Mouse (Mus musculus) spleen, adult 2 months (tissue): ENCODE measurements at regions not wholly inside any gene's neighbourhood (a gene's known extent, or its start where the extent isn't known, plus 50 kb on each side); places are given as distances from the start of the nearest gene placed in this dataset.

Experiments
- DNase-seq, 2 experiments: peaks; one replicate each; pipeline versions ENCODE4 v3.0.0 to v3.0.0-alpha.2; 2012 to 2021; ENCODE audit warnings: low spot score in 2 of 2, low read depth in 1 of 2
- H3K27ac ChIP-seq: fragments of 200-500 bp; 2 replicates; pipeline ENCODE4 v1.5.1; 2012; ENCODE audit warnings: low read length, inconsistent platforms; ENCODE audit not compliant: insufficient read depth
- H3K27me3 ChIP-seq: fragments of 200-500 bp; 2 replicates; pipeline ENCODE4 v1.6.1; 2012; ENCODE audit warnings: mild to moderate bottlenecking, moderate library complexity, low read length, inconsistent platforms; ENCODE audit not compliant: control insufficient read depth, insufficient read depth
- H3K36me3 ChIP-seq: fragments of 200-500 bp; 2 replicates; pipeline ENCODE4 v1.6.1; 2012; ENCODE audit warnings: mild to moderate bottlenecking, low read length, inconsistent platforms; ENCODE audit not compliant: control insufficient read depth, insufficient read depth
- H3K4me1 ChIP-seq: fragments of 200-500 bp; 2 replicates; pipeline ENCODE4 v1.6.1; 2011; ENCODE audit warnings: inconsistent platforms; ENCODE audit not compliant: control insufficient read depth, insufficient read depth, insufficient read length
- H3K4me3 ChIP-seq: fragments of 200-500 bp; 2 replicates; pipeline ENCODE4 v1.5.1; 2011; ENCODE audit warnings: mild to moderate bottlenecking, inconsistent platforms; ENCODE audit not compliant: insufficient read depth, insufficient read length; ENCODE audit errors: extremely low read depth
- CTCF ChIP-seq: fragments of 200-500 bp; IDR thresholded peaks from 2 replicates; pipeline ENCODE4 v1.5.1; 2011; ENCODE audit warnings: mild to moderate bottlenecking, inconsistent platforms; ENCODE audit not compliant: insufficient read depth, insufficient read length, insufficient replicate concordance; ENCODE audit errors: extremely low read depth
- POLR2A ChIP-seq: fragments of 200-500 bp; IDR thresholded peaks from 2 replicates; pipeline ENCODE4 v1.6.1; 2011; ENCODE audit warnings: low read depth, low read length, inconsistent platforms
- WGBS: fragments of 180-500 bp; shearing (Covaris S2); methylation state at CpG from one replicate; pipeline ENCODE4 v1.1.7; 2018; 5-methylcytosine and 5-hydroxymethylcytosine counted together

- TF ChIP-seq CTCF (no peak), POLR2A (no peak)
- Histone ChIP-seq H3K4me1 (no peaks in the 10 kb centered on the region), H3K27me3 (no peaks in the 10 kb centered on the region), H3K36me3 (no peaks in the 10 kb centered on the region), H3K27ac (no peak overlapping the region), H3K4me3 (no peak overlapping the region)
- DNase-seq, result no peak
- WGBS, result 89% methylated on average over 3 of the region's 3 CpGs
Observed at GRCm38 (mm10) chr8:116045526-116045925, 337.9 kb upstream of the Maf start.

- no peak for DNase-seq
- no peak overlapping the region for H3K27ac ChIP-seq
- H3K36me3 ChIP-seq, result no peaks in the 10 kb centered on the region
- no peak overlapping the region for H3K4me3 ChIP-seq
- H3K27me3 ChIP-seq, result no peaks in the 10 kb centered on the region
- TF ChIP-seq POLR2A, result no peak
- TF ChIP-seq CTCF, result no peak
- 91% methylated on average over 4 of the region's 4 CpGs for WGBS
- H3K4me1 ChIP-seq, result no peaks in the 10 kb centered on the region
Observed at GRCm38 (mm10) chr8:116043381-116043780, 335.8 kb upstream of the Maf start.

GRCm38 (mm10) chr8:116030966-116031365 is 323.4 kb upstream of the Maf start:
- TF ChIP-seq POLR2A (no peak), CTCF (no peak)
- WGBS, result 92% methylated on average over 10 of the region's 10 CpGs
- Histone ChIP-seq H3K4me1 (no peaks in the 10 kb centered on the region), H3K4me3 (no peak overlapping the region), H3K36me3 (no peaks in the 10 kb centered on the region), H3K27me3 (no peaks in the 10 kb centered on the region), H3K27ac (no peak overlapping the region)
- no peak for DNase-seq

DNA sequence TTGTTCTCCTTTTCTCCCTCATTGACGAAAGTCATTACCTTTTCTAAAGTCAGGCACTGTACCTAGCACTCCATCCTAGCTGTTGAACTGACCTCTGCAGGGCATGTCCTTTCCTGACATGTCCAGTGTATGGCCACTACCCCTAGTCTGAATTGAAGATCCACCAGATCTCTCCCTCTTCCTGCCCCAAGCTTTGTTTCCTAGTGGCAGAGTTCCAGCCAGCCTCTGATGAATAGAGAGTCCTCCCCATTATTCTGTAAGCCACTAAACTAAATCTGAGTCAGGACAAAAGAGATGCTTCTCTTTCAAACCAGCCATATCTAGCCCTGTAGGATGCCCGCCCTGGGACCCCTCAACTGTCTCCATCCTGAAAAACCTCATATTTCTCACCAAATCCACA is 317.7 kb upstream of the Maf start:
- DNase-seq, result no peak
- Histone ChIP-seq H3K4me1 (no peaks in the 10 kb centered on the region), H3K27me3 (no peaks in the 10 kb centered on the region), H3K4me3 (no peak overlapping the region), H3K36me3 (no peaks in the 10 kb centered on the region), H3K27ac (no peak overlapping the region)
- WGBS, result 85% methylated on average over 2 of the region's 2 CpGs
- no peak for TF ChIP-seq CTCF
- no peak for TF ChIP-seq POLR2A

DNA sequence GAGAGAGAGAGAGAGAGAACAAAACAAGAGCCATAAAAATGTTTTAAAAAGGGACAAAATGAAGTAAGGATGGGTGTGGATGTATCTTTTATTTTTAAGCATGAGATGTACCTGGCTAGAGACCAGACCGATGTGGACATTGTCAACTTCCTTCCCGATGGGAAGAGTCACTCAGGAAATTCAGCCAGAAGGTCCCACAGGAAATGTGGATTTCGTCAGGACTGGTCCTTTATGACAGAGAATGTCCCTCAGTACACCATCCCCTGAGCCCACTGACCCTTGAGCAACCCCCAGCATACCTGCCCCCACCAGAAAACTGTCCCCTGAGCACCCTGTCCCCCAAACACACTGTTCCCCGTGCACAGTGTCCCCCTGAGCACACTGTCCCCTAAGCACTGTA is 317.2 kb upstream of the Maf start:
- no peak overlapping the region for H3K27ac ChIP-seq
- H3K36me3 ChIP-seq, result no peaks in the 10 kb centered on the region
- no peaks in the 10 kb centered on the region for H3K27me3 ChIP-seq
- WGBS, result 50% methylated on average over 4 of the region's 4 CpGs
- no peak overlapping the region for H3K4me3 ChIP-seq
- DNase-seq, result no peak
- TF ChIP-seq CTCF (no peak), POLR2A (no peak)
- H3K4me1 ChIP-seq, result no peaks in the 10 kb centered on the region

- Histone ChIP-seq H3K36me3 (no peaks in the 10 kb centered on the region), H3K4me3 (no peak overlapping the region), H3K4me1 (no peaks in the 10 kb centered on the region), H3K27ac (no peak overlapping the region), H3K27me3 (no peaks in the 10 kb centered on the region)
- no peak for DNase-seq
- TF ChIP-seq CTCF, result no peak
- TF ChIP-seq POLR2A, result no peak
Observed at GRCm38 (mm10) chr8:116021691-116022090, 314.1 kb upstream of the Maf start.

DNA sequence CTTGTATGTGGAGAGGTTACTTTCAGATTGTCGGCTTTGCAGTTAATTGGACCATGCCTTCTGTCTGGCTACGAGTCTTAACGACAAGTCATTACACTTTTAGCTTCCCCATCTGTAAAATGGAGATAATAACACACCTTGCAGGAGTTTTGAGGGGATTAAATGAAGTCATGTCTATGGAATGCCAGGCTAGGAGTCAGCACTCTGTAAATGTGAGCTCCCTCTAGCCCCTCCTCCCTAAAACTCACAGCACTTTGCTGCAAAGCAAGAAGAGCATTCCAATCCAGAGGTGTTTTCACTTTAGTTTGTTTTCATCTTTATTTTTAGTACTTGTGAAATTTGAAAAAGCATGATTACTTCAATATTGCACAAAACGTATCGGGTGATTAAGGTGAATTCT is 287.7 kb upstream of the Maf start:
- H3K4me3 ChIP-seq, result no peak overlapping the region
- no peak for TF ChIP-seq CTCF
- no peak for TF ChIP-seq POLR2A
- no peaks in the 10 kb centered on the region for H3K27me3 ChIP-seq
- WGBS, result 87% methylated on average over 5 of the region's 5 CpGs
- H3K4me1 ChIP-seq, result no peaks in the 10 kb centered on the region
- no peak for DNase-seq
- H3K27ac ChIP-seq, result no peak overlapping the region
- no peaks in the 10 kb centered on the region for H3K36me3 ChIP-seq
